Mouse (Mus musculus) C2C12 (cell line): ENCODE results near the gene Pcsk2. TPM values are rescaled to one million over a fixed set of nuclear protein-coding genes. Genes with fewer than 3 reads are reported as not detected.
A peak's percentile ranks its signal among the peaks of the same experiment; 100 is the strongest.

Source experiments
- H3K27me3 ChIP-seq: one replicate; pipeline ENCODE4 v1.6.1; 2011; ENCODE audit not compliant: control insufficient read depth, insufficient read depth, insufficient read length
- H3K36me3 ChIP-seq: one replicate; pipeline ENCODE4 v1.6.1; 2011; ENCODE audit not compliant: control insufficient read depth, insufficient read depth
- H3K4me3 ChIP-seq: one replicate; pipeline ENCODE4 v1.5.1; 2011; ENCODE audit warnings: mild to moderate bottlenecking, control low read depth; ENCODE audit not compliant: poor library complexity, insufficient read depth, severe bottlenecking
- H3K79me2 ChIP-seq: one replicate; pipeline ENCODE4 v1.6.1; 2011; ENCODE audit not compliant: control insufficient read depth, insufficient read depth
- H3K79me3 ChIP-seq: one replicate; pipeline ENCODE4 v1.6.1; 2011; ENCODE audit warnings: low read depth, control low read depth
- H3ac ChIP-seq: one replicate; pipeline ENCODE3; 2011; ENCODE audit warnings: low read depth; ENCODE audit not compliant: control insufficient read depth, insufficient read length
- CEBPB ChIP-seq: IDR thresholded peaks from one replicate; pipeline ENCODE4 v1.6.1; 2011; ENCODE audit warnings: low read depth, mild to moderate bottlenecking, control low read depth, moderate library complexity
- CTCF ChIP-seq: IDR thresholded peaks from one replicate; pipeline ENCODE4 v1.5.1; 2011; ENCODE audit not compliant: control insufficient read depth, insufficient read depth, insufficient read length
- FOSL1 ChIP-seq: IDR thresholded peaks from one replicate; pipeline ENCODE4 v1.8.0; 2011; ENCODE audit warnings: mild to moderate bottlenecking, low read length; ENCODE audit not compliant: poor library complexity, insufficient read depth, severe bottlenecking
- MAX ChIP-seq: IDR thresholded peaks from one replicate; pipeline ENCODE4 v1.6.1; 2011; ENCODE audit warnings: mild to moderate bottlenecking, control low read depth
- MYOD1 ChIP-seq: IDR thresholded peaks from one replicate; pipeline ENCODE4 v1.6.1; 2011; ENCODE audit warnings: low read depth; ENCODE audit not compliant: control insufficient read depth, insufficient read length
- MYOG ChIP-seq: IDR thresholded peaks from one replicate; pipeline ENCODE4 v1.6.1; 2011; ENCODE audit not compliant: control insufficient read depth, insufficient read length; ENCODE audit errors: extremely low read depth
- USF1 ChIP-seq: IDR thresholded peaks from one replicate; pipeline ENCODE4 v1.6.1; 2011; ENCODE audit warnings: low read depth, mild to moderate bottlenecking, control low read depth, moderate library complexity
- polyA plus RNA-seq: library from polyadenylated mRNA; unstranded; fragments of >200 nt; fragmentation: generic; extraction: Trizol; gene quantifications from one replicate; pipeline ENCODE4 v1.2.1, GENCODE M21; 2012; ENCODE audit warnings: missing spikeins

The Pcsk2 gene
- polyA plus RNA-seq, 1 experiment: 0.07 TPM

DNA sequence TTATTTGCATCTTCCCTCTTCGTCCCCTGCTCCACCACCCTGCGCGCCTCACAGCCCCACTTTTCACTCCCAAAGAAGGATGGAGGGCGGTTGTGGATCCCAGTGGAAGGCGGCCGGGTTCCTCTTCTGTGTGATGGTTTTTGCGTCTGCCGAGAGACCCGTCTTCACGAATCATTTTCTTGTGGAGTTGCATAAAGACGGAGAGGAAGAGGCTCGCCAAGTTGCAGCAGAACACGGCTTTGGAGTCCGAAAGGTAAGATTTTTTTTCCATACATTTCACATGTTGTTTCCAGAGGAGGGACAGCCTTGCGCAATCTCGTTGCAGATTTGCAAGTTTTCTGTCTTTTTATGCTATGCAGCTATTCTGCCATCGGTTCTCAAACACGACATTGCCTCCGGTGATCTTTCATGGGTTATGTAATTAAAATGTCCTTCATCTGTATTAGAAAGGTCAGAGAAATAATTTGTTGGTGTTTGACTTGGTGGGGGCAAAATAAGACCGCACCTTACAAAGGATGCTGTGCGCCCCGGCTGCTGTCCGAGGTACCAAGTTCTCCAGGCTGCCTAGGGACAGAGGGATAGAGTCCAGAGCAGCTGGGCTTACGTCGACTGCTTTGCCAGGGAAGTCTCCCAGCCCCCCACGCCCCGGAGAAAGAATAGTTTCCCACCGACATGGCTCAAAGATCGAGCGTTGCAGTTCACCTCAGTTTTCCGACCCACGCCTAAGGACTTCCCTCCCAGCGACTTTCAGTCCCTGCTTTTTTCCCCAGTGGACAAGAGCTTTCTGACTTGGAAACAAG, 656 bp downstream of the Pcsk2 start:
- no peak overlapping the region for H3ac ChIP-seq
- TF ChIP-seq MYOD1: no peak
- no peak for TF ChIP-seq CTCF
- TF ChIP-seq FOSL1: no peak
- TF ChIP-seq CEBPB: peak; percentile 86
- TF ChIP-seq MYOG: no peak
- TF ChIP-seq USF1: no peak
- H3K27me3 ChIP-seq: peaks cover 13% of the 10 kb centered on the region
- no peaks in the 10 kb centered on the region for H3K36me3 ChIP-seq
- H3K79me3 ChIP-seq: no peaks in the 10 kb centered on the region
- H3K79me2 ChIP-seq: no peaks in the 10 kb centered on the region
- no peak overlapping the region for H3K4me3 ChIP-seq

DNA sequence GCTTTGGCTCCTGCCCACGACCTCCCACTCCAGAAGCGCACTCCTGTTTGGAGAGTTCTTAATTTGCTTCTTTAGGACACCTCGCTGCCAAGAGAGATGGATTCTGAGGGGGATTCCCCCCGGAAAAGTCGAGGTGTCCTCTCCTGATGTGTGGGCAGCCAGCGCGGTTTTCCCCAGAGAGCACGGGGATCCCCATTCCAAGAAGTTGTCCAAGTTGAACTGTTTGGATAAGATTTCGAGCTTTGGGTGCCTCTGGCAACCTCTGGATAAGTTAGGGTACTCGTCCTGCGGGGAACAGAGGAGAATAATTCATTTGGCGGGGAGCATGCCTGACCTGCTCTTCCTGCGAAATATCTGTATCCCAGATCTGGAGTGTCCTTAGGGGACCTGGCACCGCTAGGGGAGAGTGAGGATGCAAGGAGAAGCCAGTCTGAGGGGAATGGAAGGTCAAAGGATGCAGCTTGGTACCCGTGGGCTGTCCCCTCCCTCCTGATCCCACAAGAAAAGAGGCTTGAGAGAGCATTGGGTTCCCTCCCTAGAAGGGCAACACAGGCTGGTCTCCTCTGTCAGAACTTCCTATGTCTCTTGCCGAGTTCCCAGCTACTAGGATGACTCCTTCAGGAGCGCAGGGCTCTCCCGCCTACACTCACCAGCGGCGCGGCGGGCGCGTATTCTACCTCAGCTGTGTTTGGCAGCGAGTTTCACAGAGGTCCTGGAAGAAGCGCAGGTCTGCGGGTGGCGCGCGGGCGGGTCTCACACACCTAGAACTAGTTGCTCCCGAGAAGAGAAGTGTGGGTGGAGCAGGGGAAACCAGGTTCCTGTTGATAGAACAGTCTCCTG, 1.5 kb downstream of the Pcsk2 start:
- H3K36me3 ChIP-seq: no peaks in the 10 kb centered on the region
- H3K4me3 ChIP-seq: no peak overlapping the region
- H3K27me3 ChIP-seq: peaks cover 13% of the 10 kb centered on the region
- no peaks in the 10 kb centered on the region for H3K79me3 ChIP-seq
- no peaks in the 10 kb centered on the region for H3K79me2 ChIP-seq
- TF ChIP-seq CEBPB: no peak
- TF ChIP-seq MYOD1: no peak
- no peak for TF ChIP-seq CTCF
- no peak for TF ChIP-seq MAX
- no peak for TF ChIP-seq USF1
- no peak for TF ChIP-seq FOSL1
- no peak overlapping the region for H3ac ChIP-seq

DNA sequence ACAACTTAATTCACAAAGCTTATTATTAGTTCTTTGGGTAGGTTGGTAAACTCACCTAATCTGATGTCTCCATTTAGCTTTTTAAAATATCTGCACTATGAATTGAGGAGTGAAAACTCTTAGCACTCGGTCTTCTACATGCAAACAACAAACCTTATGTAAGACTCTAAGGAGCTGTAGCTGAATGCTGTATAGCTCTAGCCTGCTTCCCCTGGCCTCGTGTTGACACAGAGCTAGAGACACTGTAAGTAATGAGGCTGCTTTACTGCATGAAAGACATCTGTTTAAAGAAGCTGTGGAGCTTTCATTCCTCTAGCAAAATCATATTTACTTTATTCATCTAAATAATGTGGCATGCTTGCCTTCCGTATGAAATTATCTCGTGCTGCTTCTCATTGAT, 14.4 kb downstream of the Pcsk2 start:
- Histone ChIP-seq H3K4me3 (no peak overlapping the region), H3K36me3 (no peaks in the 10 kb centered on the region), H3K79me3 (no peaks in the 10 kb centered on the region), H3K79me2 (no peaks in the 10 kb centered on the region), H3K27me3 (no peaks in the 10 kb centered on the region), H3ac (no peak overlapping the region)
- TF ChIP-seq MYOG (no peak), CTCF (no peak), MYOD1 (no peak), MAX (no peak), USF1 (no peak), FOSL1 (no peak), CEBPB (no peak)

DNA sequence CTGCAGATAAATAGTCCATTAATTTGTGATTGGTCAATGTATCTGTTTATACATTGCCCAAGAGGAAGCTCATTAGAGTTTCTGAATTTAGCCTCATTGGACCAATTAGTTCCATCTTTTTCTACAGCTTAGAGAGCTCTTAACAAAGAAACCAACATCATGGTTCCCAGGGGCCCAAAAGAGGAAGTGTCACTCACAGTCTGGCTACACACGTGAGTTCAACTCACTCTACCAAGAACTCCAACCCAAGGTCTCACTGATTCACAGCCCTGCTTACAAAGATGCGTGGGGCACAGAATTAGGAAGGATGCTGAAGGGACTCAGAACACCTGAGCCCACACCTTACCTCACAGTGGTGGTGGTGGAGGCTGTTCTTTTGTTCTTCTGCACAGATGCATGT, 19.1 kb downstream of the Pcsk2 start:
- Histone ChIP-seq H3K4me3 (no peak overlapping the region), H3K36me3 (no peaks in the 10 kb centered on the region), H3K27me3 (no peaks in the 10 kb centered on the region), H3K79me3 (no peaks in the 10 kb centered on the region), H3ac (no peak overlapping the region), H3K79me2 (no peaks in the 10 kb centered on the region)
- TF ChIP-seq MAX (no peak), FOSL1 (no peak), CTCF (no peak), MYOG (no peak), MYOD1 (no peak), USF1 (no peak), CEBPB (no peak)

DNA sequence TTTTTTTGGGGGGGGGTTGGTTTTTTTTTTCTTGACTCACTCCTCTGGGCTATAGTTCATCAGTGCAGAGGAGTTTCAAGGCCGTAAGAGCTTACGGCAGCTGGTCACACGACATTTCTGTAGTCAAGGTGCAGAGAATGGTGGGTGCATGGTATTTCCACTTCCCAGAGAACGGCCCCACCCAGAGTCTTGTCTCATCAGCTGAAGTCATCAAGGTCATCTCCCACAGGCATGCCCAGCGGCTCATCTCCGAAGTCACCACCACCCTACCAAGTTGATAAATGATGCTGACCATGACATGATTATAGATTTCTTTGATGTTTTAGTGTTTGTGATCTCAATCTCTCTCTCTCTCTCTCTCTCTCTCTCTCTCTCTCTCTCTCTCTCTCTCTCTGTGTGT, 20.0 kb downstream of the Pcsk2 start:
- Histone ChIP-seq H3K4me3 (no peak overlapping the region), H3ac (no peak overlapping the region), H3K79me3 (no peaks in the 10 kb centered on the region), H3K36me3 (no peaks in the 10 kb centered on the region), H3K27me3 (no peaks in the 10 kb centered on the region), H3K79me2 (no peaks in the 10 kb centered on the region)
- TF ChIP-seq CTCF (no peak), MAX (no peak), FOSL1 (no peak), MYOD1 (no peak), USF1 (no peak), CEBPB (no peak), MYOG (no peak)
